Mouse (Mus musculus) liver, adult 2 months (tissue): ENCODE measurements around the gene Gpr150.

Experiments used
- CTCF ChIP-seq: fragments of 200-500 bp; IDR thresholded peaks from 2 replicates; pipeline ENCODE4 v1.5.1; 2011; ENCODE audit warnings: low read depth, low read length, control low read depth
- POLR2A ChIP-seq: fragments of 200-500 bp; IDR thresholded peaks from 2 replicates; pipeline ENCODE4 v1.6.1; 2011; ENCODE audit warnings: low read length, control low read depth; ENCODE audit not compliant: insufficient read depth; ENCODE audit errors: extremely low read depth

DNA sequence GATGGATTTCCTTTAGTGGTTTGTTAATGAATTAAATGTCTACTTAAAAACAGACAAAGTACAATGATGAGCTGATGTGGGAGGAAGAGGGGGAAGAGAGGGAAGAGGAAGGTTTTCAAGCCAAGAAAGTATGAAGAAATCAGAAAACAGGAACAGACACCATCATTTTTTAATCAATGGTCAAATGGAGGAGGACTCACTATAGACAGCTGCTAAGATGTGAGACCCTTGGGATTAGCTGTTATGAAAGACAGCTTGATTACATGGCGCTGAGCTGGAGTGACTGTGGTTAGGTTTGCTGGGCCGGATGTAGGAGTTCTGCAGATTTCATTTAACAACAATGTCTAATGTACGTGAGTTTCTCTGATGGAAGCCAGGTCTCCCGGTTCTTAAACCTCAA lies 6.8 kb upstream of the Gpr150 start:
- TF ChIP-seq CTCF (no peak), POLR2A (no peak)
